Mouse (Mus musculus) brain, embryonic 18.5 days (tissue): ENCODE measurements around the gene Zfpm1.

Experiments
- DNase-seq: peaks from one replicate; pipeline ENCODE4 v3.0.0-alpha.2; 2012; ENCODE audit warnings: low read depth, low spot score

The Zfpm1 gene

GRCm38 (mm10) chr8:122296173-122297001 is 14.4 kb downstream of the Zfpm1 start:
- DNase-seq, result no peak

- no peak for DNase-seq
Observed at GRCm38 (mm10) chr8:122299581-122300254, 17.8 kb downstream of the Zfpm1 start.

GRCm38 (mm10) chr8:122301081-122301480 is 19.1 kb downstream of the Zfpm1 start:
- no peak for DNase-seq

GRCm38 (mm10) chr8:122301866-122302265 is 19.9 kb downstream of the Zfpm1 start:
- DNase-seq, result no peak

GRCm38 (mm10) chr8:122303451-122303850 is 21.5 kb downstream of the Zfpm1 start:
- no peak for DNase-seq

GRCm38 (mm10) chr8:122304058-122304457 is 22.1 kb downstream of the Zfpm1 start:
- no peak for DNase-seq

- DNase-seq, result no peak
Observed at GRCm38 (mm10) chr8:122306660-122307399, 24.9 kb downstream of the Zfpm1 start.

GRCm38 (mm10) chr8:122307836-122308235 is 25.9 kb downstream of the Zfpm1 start:
- no peak for DNase-seq

- DNase-seq, result no peak
Observed at GRCm38 (mm10) chr8:122309272-122309671, 27.3 kb downstream of the Zfpm1 start.

GRCm38 (mm10) chr8:122311115-122311514 is 29.2 kb downstream of the Zfpm1 start:
- no peak for DNase-seq

- no peak for DNase-seq
Observed at GRCm38 (mm10) chr8:122312553-122312952, 30.6 kb downstream of the Zfpm1 start.

- DNase-seq, result no peak
Observed at GRCm38 (mm10) chr8:122313310-122313709, 31.4 kb downstream of the Zfpm1 start.

- DNase-seq, result no peak
Observed at GRCm38 (mm10) chr8:122314899-122315496, 33.1 kb downstream of the Zfpm1 start.

- DNase-seq, result no peak
Observed at GRCm38 (mm10) chr8:122316402-122316801, 34.5 kb downstream of the Zfpm1 start.

GRCm38 (mm10) chr8:122317918-122318475 is 36.1 kb downstream of the Zfpm1 start:
- DNase-seq, result no peak

GRCm38 (mm10) chr8:122319045-122319707 is 37.2 kb downstream of the Zfpm1 start:
- no peak for DNase-seq

- no peak for DNase-seq
Observed at GRCm38 (mm10) chr8:122319708-122320075, 37.8 kb downstream of the Zfpm1 start.

- DNase-seq, result no peak
Observed at GRCm38 (mm10) chr8:122320541-122320940, 38.6 kb downstream of the Zfpm1 start.

GRCm38 (mm10) chr8:122321455-122321921 is 39.5 kb downstream of the Zfpm1 start:
- no peak for DNase-seq

- DNase-seq, result no peak
Observed at GRCm38 (mm10) chr8:122322126-122322525, 40.2 kb downstream of the Zfpm1 start.

GRCm38 (mm10) chr8:122322792-122323191 is 40.9 kb downstream of the Zfpm1 start:
- DNase-seq, result no peak
